Mouse (Mus musculus) liver, embryonic 14.5 days (tissue): ENCODE results near the gene Mthfd1l.

Source experiments
- CTCF ChIP-seq: IDR thresholded peaks from 2 replicates; pipeline ENCODE4 v1.5.1; 2016; ENCODE audit warnings: antibody characterized with exemption, low read depth, control low read depth
- EP300 ChIP-seq: IDR thresholded peaks from 2 replicates; pipeline ENCODE4 v1.6.1; 2016; ENCODE audit warnings: antibody characterized with exemption, low read depth

GRCm38 (mm10) chr10:4069258-4069826 is 96.4 kb downstream of the Mthfd1l start:
- TF ChIP-seq CTCF (no peak), EP300 (no peak)
